Mouse (Mus musculus): ENCODE measurements around the gene Zfp260.

Gene Zfp260

GRCm38 (mm10) chr7:30122188-30122530 is 27.6 kb downstream of the Zfp260 start:
- no peak for DNase-seq (ENCODE audit: low spot score)

DNA sequence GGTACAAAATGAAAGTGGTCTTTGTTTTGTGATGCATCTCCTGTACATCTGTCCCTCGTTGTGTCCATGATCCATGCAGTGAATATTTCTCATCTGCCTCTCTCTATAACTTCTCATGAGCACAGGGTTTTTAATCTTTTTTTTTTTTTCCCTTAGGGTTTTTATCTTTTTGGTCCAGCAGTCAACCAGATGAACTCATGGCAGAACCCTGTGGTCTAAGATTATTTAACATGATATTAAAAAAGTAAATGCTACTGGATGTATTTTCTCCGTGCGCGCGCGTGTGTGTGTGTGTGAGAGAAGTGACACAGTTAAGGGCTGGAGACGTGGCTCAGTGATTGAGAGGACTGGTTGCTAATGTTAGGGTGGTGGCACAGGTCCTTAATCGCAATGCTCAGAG is 35.3 kb downstream of the Zfp260 start:
- DNase-seq (ENCODE audit: low spot score), result no peak

GRCm38 (mm10) chr7:30132396-30132795 is 37.8 kb downstream of the Zfp260 start:
- DNase-seq (ENCODE audit: low spot score), result no peak

- DNase-seq (ENCODE audit: low spot score), result no peak
Observed at GRCm38 (mm10) chr7:30136826-30137225, 42.2 kb downstream of the Zfp260 start.

DNA sequence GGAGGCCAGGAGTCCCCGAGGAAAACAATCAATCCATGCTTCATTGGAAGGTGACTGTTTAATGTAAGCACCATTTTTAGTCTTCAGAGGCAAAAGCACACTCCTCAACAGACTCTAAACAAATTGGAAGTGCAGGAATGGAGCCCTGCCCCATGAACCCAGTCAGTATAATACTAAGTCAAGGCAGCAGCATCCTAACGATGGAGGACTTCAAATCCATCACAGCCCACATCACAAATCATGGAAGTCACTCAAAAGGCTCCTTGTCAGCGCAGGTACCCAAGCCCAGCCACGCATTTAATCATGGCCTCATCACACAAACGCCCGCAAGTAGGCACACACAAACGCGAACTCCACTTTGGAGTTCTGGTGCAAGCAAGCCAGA is 48.6 kb downstream of the Zfp260 start:
- DNase-seq (ENCODE audit: low spot score), result no peak

DNA sequence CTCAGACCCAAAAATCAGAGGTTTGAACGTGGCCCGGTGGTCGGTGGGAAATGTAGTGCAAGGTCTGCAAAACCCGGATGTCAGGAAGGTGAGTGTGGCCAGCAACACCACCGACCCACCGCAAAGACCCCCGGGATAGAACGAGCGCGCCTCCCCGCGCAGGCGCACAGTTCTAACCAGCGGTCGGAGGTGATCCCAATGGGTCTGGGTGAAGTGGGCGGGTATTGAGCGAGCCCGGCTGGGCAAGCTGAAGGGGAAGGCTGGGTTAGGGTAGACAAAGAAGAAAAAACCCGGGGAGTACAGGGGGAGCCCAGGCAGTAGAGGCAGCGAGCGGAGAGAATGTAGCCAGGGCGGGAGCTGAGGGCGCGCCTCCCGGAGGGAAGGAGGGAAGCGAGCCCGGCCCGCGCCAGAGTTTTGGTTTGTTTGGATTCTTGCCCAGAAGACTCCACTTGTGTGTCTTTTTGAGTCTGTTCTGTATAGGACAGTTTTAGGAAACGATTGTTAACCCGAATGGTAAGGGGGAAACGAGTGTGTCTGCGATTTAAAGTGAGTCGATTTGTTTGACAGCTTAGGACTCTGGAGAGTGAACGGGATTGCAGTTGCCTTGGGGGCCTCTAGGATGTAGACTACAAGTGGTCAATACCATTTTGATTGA is 49.1 kb downstream of the Zfp260 start:
- peak; percentile 78 for DNase-seq (ENCODE audit: low spot score)

- no peak for DNase-seq (ENCODE audit: low spot score)
Observed at GRCm38 (mm10) chr7:30147011-30147410, 52.4 kb downstream of the Zfp260 start.

DNA sequence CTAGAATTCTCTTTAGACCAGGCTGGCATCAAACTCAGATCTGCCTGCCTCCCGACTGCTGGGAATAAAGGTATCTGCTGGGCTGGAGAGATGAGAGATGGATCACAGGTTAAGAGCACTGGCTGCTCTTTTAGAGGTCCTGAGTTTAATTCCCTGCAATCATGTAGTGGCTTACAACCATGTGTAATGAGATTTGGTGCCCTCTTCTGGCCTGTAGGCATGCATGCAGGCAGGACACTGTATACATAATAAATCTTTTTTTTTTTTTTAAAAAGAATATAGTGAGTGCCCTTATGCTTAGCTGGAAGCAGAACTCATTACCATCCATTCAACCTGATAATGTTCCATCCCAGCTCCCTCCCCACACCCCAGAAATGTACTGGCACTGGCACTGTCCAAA is 59.5 kb downstream of the Zfp260 start:
- no peak for DNase-seq (ENCODE audit: low spot score)

GRCm38 (mm10) chr7:30155507-30155906 is 60.9 kb downstream of the Zfp260 start:
- no peak for DNase-seq (ENCODE audit: low spot score)

Data from ovary, adult 18-20 months (tissue).